Comparison of ENCODE assay signal across 12 mouse cellular contexts in genomic region chr11:24297763-24298162, GRCm38 (mm10).
DNase-seq lines count a peak whose midpoint lies in the region; ATAC-seq and TF ChIP-seq lines count a peak whose summit lies in the region.
"Had no signal": no experiment of that assay in that cellular context is flagged by ENCODE, and none has a peak within 500 bp of the region (broad histone marks: within the 10 kb centered on the region; RNA-seq: fewer than 3 reads in every experiment).

No protein-coding gene starts in this region.

- no peak overlapping the region for H3K4me3 ChIP-seq in forebrain, embryonic 15.5 days
- no peak overlapping the region for H3K4me3 ChIP-seq in forebrain, embryonic 11.5 days (ENCODE audit: low read depth, low read length)
- no peak overlapping the region for H3K4me3 ChIP-seq in lung, embryonic 15.5 days
- no peak overlapping the region for H3K4me3 ChIP-seq in lung, postnatal 0 days (ENCODE audit: low read depth, low read length)
- H3K4me3 ChIP-seq in stomach, embryonic 15.5 days (replicated peaks): no peak overlapping the region
- H3K4me3 ChIP-seq: neural tube, embryonic 12.5 days had no signal

- ATAC-seq in forebrain, embryonic 15.5 days (replicated peaks): no peak
- ATAC-seq in forebrain, embryonic 11.5 days (replicated peaks; ENCODE audit: low FRiP score): no peak
- ATAC-seq in lung, embryonic 15.5 days (ENCODE audit: borderline replicate concordance, extremely low read depth, low FRiP score, low TSS enrichment): no peak
- ATAC-seq in lung, postnatal 0 days: no peak
- ATAC-seq in hematopoietic stem cell, adult 5-6 weeks (replicated peaks in 1 of 2; ENCODE audit: insufficient read depth in 1 of 2, low FRiP score in 2 of 2, low TSS enrichment in 1 of 2, low read depth in 1 of 2, poor library complexity in 2 of 2, severe bottlenecking in 2 of 2): peak; percentile 74 to 78
- no peak for ATAC-seq in stomach, embryonic 15.5 days (ENCODE audit: insufficient read depth, low FRiP score, low read depth)
- ATAC-seq: liver, postnatal 0 days had no signal

- H3K9ac ChIP-seq in forebrain, embryonic 15.5 days (replicated peaks): no peak overlapping the region
- no peak overlapping the region for H3K9ac ChIP-seq in forebrain, embryonic 11.5 days (ENCODE audit: low read length)
- no peak overlapping the region for H3K9ac ChIP-seq in lung, embryonic 15.5 days
- H3K9ac ChIP-seq in lung, postnatal 0 days (replicated peaks; ENCODE audit: low read depth): no peak overlapping the region
- no peak overlapping the region for H3K9ac ChIP-seq in stomach, embryonic 15.5 days
- H3K9ac ChIP-seq: liver, postnatal 0 days; neural tube, embryonic 12.5 days had no signal

- 53% methylated on average over 5 of the region's 5 CpGs for WGBS in forebrain, embryonic 15.5 days
- 59% methylated on average over 5 of the region's 5 CpGs for WGBS in forebrain, embryonic 11.5 days
- 46% methylated on average over 5 of the region's 5 CpGs for WGBS in lung, embryonic 15.5 days
- WGBS in lung, postnatal 0 days: 41% methylated on average over 5 of the region's 5 CpGs
- WGBS in stomach, embryonic 15.5 days: 57% methylated on average over 5 of the region's 5 CpGs

- no peaks in the 10 kb centered on the region for H3K9me3 ChIP-seq in forebrain, embryonic 15.5 days
- H3K9me3 ChIP-seq in forebrain, embryonic 11.5 days (ENCODE audit: control insufficient read depth, low read length): no peaks in the 10 kb centered on the region
- H3K9me3 ChIP-seq in lung, embryonic 15.5 days: no peaks in the 10 kb centered on the region
- H3K9me3 ChIP-seq in lung, postnatal 0 days (ENCODE audit: low read length): no peaks in the 10 kb centered on the region
- H3K9me3 ChIP-seq in stomach, embryonic 15.5 days: no peaks in the 10 kb centered on the region
- H3K9me3 ChIP-seq: megakaryocyte, embryonic 14.5 days; neural tube, embryonic 12.5 days had no signal

- TF ChIP-seq EP300 in lung, postnatal 0 days (IDR thresholded peaks at IDR 0.05): no peak

- no peaks in the 10 kb centered on the region for H3K36me3 ChIP-seq in forebrain, embryonic 15.5 days
- H3K36me3 ChIP-seq in forebrain, embryonic 11.5 days (ENCODE audit: control insufficient read depth, insufficient read depth, low read length): no peaks in the 10 kb centered on the region
- H3K36me3 ChIP-seq in lung, embryonic 15.5 days: no peaks in the 10 kb centered on the region
- H3K36me3 ChIP-seq in lung, postnatal 0 days (ENCODE audit: insufficient read depth, low read length): no peaks in the 10 kb centered on the region
- H3K36me3 ChIP-seq in stomach, embryonic 15.5 days: no peaks in the 10 kb centered on the region
- H3K36me3 ChIP-seq: neural tube, embryonic 12.5 days had no signal

- 0 out of 2 replicates have a peak overlapping the region, but pooled peaks have one; percentile 13 for H3K27ac ChIP-seq in forebrain, embryonic 15.5 days (replicated peaks)
- H3K27ac ChIP-seq in forebrain, embryonic 11.5 days (ENCODE audit: low read depth, low read length): no peak overlapping the region
- H3K27ac ChIP-seq in lung, embryonic 15.5 days: no peak overlapping the region
- no peak overlapping the region for H3K27ac ChIP-seq in lung, postnatal 0 days (ENCODE audit: low read length)
- H3K27ac ChIP-seq in stomach, embryonic 15.5 days: peak overlapping the region; percentile 61; the same call in 1 of the 2 replicates
- H3K27ac ChIP-seq: neural tube, embryonic 12.5 days had no signal

- H3K4me2 ChIP-seq in forebrain, embryonic 15.5 days (replicated peaks): no peak overlapping the region
- H3K4me2 ChIP-seq in forebrain, embryonic 11.5 days (ENCODE audit: low read depth, low read length, severe bottlenecking): no peak overlapping the region
- peak overlapping the region; percentile 29; the same call in 1 of the 2 replicates for H3K4me2 ChIP-seq in lung, embryonic 15.5 days
- H3K4me2 ChIP-seq in lung, postnatal 0 days (replicated peaks; ENCODE audit: low read depth, low read length): no peak overlapping the region
- no peak overlapping the region; the same call in 1 of the 2 replicates for H3K4me2 ChIP-seq in stomach, embryonic 15.5 days
- H3K4me2 ChIP-seq: neural tube, embryonic 12.5 days had no signal

- no peaks in the 10 kb centered on the region for H3K27me3 ChIP-seq in forebrain, embryonic 15.5 days
- no peaks in the 10 kb centered on the region for H3K27me3 ChIP-seq in forebrain, embryonic 11.5 days (ENCODE audit: control insufficient read depth, insufficient read depth, low read length)
- H3K27me3 ChIP-seq in lung, embryonic 15.5 days: no peaks in the 10 kb centered on the region
- H3K27me3 ChIP-seq in lung, postnatal 0 days (replicated peaks; ENCODE audit: insufficient read depth, low read length): no peaks in the 10 kb centered on the region
- no peaks in the 10 kb centered on the region for H3K27me3 ChIP-seq in stomach, embryonic 15.5 days (replicated peaks)
- H3K27me3 ChIP-seq: neural tube, embryonic 12.5 days had no signal

- TF ChIP-seq CTCF in lung, postnatal 0 days (IDR thresholded peaks at IDR 0.05): no peak

- no peak for DNase-seq in forebrain, embryonic 11.5 days (ENCODE audit: low spot score)
- no peak for DNase-seq in lung, postnatal 0 days (ENCODE audit: low spot score)
- no peak for DNase-seq in embryo, embryonic 9.5 days (ENCODE audit: extremely low spot score)
- no peak for DNase-seq in right cerebral cortex, postnatal 4 days
- DNase-seq: cerebellum, postnatal 25 days; liver, postnatal 0 days had no signal

- peaks cover 19% of the 10 kb centered on the region for H3K4me1 ChIP-seq in forebrain, embryonic 15.5 days
- peaks cover 6% of the 10 kb centered on the region; the same call in 1 of the 2 replicates for H3K4me1 ChIP-seq in forebrain, embryonic 11.5 days (replicated peaks; ENCODE audit: control insufficient read depth, insufficient read depth, low read length)
- H3K4me1 ChIP-seq in lung, embryonic 15.5 days: peaks cover 28% of the 10 kb centered on the region
- H3K4me1 ChIP-seq in lung, postnatal 0 days (ENCODE audit: insufficient read depth, low read depth, low read length): no peaks in the 10 kb centered on the region
- peaks cover 26% of the 10 kb centered on the region for H3K4me1 ChIP-seq in stomach, embryonic 15.5 days

Comparison
In these comparisons a context has a peak if more than half of its experiments do, and no peak if none do; other contexts are left out.
1. H3K27ac ChIP-seq: peak in forebrain, embryonic 15.5 days (single experiment) and stomach, embryonic 15.5 days (single experiment); none in forebrain, embryonic 11.5 days (single experiment), lung, embryonic 15.5 days (single experiment) and lung, postnatal 0 days (single experiment).
2. ATAC-seq: peak in hematopoietic stem cell, adult 5-6 weeks (2 of 2); none in forebrain, embryonic 15.5 days (single experiment), forebrain, embryonic 11.5 days (single experiment), lung, embryonic 15.5 days (single experiment), lung, postnatal 0 days (single experiment) and stomach, embryonic 15.5 days (single experiment).